Mouse (Mus musculus) hematopoietic stem cell, adult 5-6 weeks (primary cell): ENCODE data around the gene Sh2d3c. TPM values are rescaled to one million over a fixed set of nuclear protein-coding genes. Genes with fewer than 3 reads are reported as not detected.

Experiments
- ATAC-seq, 2 experiments: fragments of 125-278 bp in 1 of 2; replicated peaks in 1 of 2; 2 replicates each; pipeline ENCODE4 v1.8.0; 2016 to 2017; ENCODE audit warnings: inconsistent platforms in 2 of 2, mild to moderate bottlenecking in 2 of 2, moderate number of reproducible peaks in 2 of 2, low read depth in 1 of 2, moderate TSS enrichment in 1 of 2; ENCODE audit not compliant: low FRiP score in 2 of 2, poor library complexity in 2 of 2, severe bottlenecking in 2 of 2, insufficient read depth in 1 of 2, low TSS enrichment in 1 of 2
- total RNA-seq: library from RNA; stranded (forward); fragments of 172-1452, 232-1000 nt; gene quantifications from 2 replicates; pipeline ENCODE4 v1.2.3, GENCODE M21; 2017

The Sh2d3c gene
- total RNA-seq, 1 experiment from 2014 or later = 10.4 TPM

GRCm38 (mm10) chr2:32798251-32798962 is 77.6 kb downstream of the Sh2d3c start:
- ATAC-seq = no peak

Other genes with a start within 250 kb of the Sh2d3c start
- 10.0 and 11.6 TPM in 2 replicates for gene Fam102a, start 185.7 kb upstream of the Sh2d3c start, total RNA-seq
- gene Dpm2, start 150.2 kb upstream of the Sh2d3c start, total RNA-seq = 35.6 and 43.0 TPM in 2 replicates
- not detected in 2 replicates for gene Pip5kl1, start 146.3 kb upstream of the Sh2d3c start, total RNA-seq
- gene 9430097D07Rik, start 145.4 kb upstream of the Sh2d3c start, total RNA-seq = not detected in 2 replicates
- 17.5 and 26.0 TPM in 2 replicates for gene St6galnac4, start 134.0 kb upstream of the Sh2d3c start, total RNA-seq
- gene St6galnac6, start 121.3 kb upstream of the Sh2d3c start, total RNA-seq = 13.3 TPM in 2 replicates
- 13.1 and 15.8 TPM in 2 replicates for gene Ak1, start 99.3 kb upstream of the Sh2d3c start, total RNA-seq
- gene Eng, start 74.5 kb upstream of the Sh2d3c start, total RNA-seq = 20.9 and 23.6 TPM in 2 replicates
- gene Fpgs, start 16.9 kb upstream of the Sh2d3c start, total RNA-seq = 20.6 and 27.0 TPM in 2 replicates
- 68.8 and 74.9 TPM in 2 replicates for gene Cdk9, start 8.0 kb upstream of the Sh2d3c start, total RNA-seq
- not detected in 2 replicates for gene 6330409D20Rik, start 20.0 kb downstream of the Sh2d3c start, total RNA-seq
- 17.8 and 23.3 TPM in 2 replicates for gene Tor2a, start 36.2 kb downstream of the Sh2d3c start, total RNA-seq
- not detected in 2 replicates for gene Ttc16, start 54.6 kb downstream of the Sh2d3c start, total RNA-seq
- gene Ptrh1, start 54.7 kb downstream of the Sh2d3c start, total RNA-seq = 1.5 and 2.8 TPM in 2 replicates
- gene Cfap157, start 63.4 kb downstream of the Sh2d3c start, total RNA-seq = not detected in 2 replicates
- 5.2 and 6.2 TPM in 2 replicates for gene Stxbp1, start 126.2 kb downstream of the Sh2d3c start, total RNA-seq
- 26.5 and 33.9 TPM in 2 replicates for gene Fam129b, start 155.1 kb downstream of the Sh2d3c start, total RNA-seq
- gene Rpl12, start 240.5 kb downstream of the Sh2d3c start, total RNA-seq = 2,548 and 2,599 TPM in 2 replicates
- 4.9 and 5.1 TPM in 2 replicates for gene Lrsam1, start 240.6 kb downstream of the Sh2d3c start, total RNA-seq